Mouse (Mus musculus) inflammation-experienced regulatory T-cells, adult 6 months (primary cell): ENCODE results near the gene Mcur1. TPM values are rescaled to one million over a fixed set of nuclear protein-coding genes. Genes with fewer than 3 reads are reported as not detected.

Experiments used
- ATAC-seq: one replicate; pipeline ENCODE4 v1.8.0; 2017
- polyA plus RNA-seq, 3 experiments: library from polyadenylated mRNA; unstranded; fragments of 100-300 nt; shearing (Covaris generic); gene quantifications; one replicate each; pipeline ENCODE4 v1.2.1; 2017

Gene Mcur1
- 10 to 100 TPM in 2 of 3 experiments, 1 to 10 TPM in 1; 7.1 to 19.0 (median 17.0) TPM for polyA plus RNA-seq

DNA sequence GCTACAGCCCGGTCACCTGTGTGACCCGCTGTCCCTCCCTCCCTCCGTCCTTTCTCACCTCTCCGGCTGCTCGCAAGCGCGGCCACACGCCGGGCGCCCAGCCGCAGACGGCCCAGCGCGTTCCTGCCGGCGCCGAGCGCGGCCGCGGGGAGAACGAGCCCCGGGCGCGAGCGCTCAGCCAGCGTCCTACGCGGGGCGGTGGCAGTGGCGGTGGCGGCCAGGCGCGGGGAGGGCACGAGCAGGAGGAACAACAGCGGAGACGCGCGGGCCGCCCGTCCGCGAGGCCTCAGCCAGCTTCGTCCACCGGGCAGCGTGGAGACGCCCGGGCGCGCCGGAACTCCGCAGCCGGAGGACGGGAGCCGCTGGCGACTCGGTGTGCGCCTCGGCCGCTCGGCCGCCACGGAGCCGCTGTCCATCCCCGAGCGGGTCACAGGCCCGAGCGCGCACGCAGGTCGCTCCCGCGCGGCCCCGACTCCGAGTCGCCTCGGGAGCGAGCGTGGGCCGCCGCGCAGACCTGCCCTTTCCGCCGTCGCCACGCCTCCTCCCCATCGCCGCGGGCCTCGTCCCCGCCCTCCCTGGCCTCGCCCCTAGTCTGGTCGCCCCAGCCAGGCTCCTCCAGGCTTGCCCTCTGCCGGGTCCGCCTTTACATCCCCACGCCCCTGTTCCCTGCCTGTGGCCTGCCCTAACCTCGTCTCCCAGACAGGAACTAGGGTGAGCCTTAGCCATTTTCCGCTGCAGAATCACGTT is at the start of gene Mcur1:
Gene Mcur1 (minus strand): TSS at position 481 of the 747 bp plus-strand sequence.
- ATAC-seq, result peak; percentile 88

DNA sequence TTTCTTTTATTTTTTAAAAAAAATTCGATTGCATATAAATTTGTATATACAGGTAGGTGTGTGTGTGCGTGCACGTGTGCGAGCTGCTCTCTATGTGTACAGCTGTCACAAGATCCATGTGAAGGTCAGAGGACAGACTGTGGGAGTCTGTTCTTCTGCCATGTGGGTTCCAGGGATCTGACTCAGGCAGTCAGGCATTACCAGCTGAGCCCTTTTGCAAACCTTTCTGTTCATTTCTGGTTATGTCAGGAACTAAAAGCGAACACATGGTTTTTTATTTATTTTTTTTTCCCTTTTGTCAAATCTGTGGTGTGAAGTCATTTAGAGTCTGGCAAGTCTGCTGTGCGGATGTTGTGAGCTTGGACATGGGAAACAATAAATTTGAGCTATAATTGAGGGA is 48.9 kb upstream of the Mcur1 start:
- ATAC-seq, result no peak

GRCm38 (mm10) chr13:43603042-43603441 is 43.1 kb upstream of the Mcur1 start:
- ATAC-seq, result no peak

DNA sequence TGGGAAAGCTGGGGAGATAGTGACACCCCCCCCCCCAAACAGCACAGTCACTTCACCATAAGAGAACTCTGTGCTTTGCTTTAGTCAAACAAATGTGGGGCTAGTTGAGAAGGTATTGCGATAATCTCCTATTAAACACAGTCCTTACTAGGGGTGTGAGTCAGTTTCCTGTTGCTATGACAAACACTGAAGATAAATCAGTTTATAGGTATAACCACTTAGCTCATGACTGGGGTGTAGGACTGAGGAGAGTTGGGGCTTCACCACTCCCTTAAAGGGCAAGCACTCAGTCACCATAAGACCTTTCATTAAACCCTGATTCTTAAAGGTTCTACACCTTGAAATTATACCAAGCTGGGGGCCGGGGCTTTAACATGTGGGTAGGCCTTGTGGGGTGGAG is 42.4 kb upstream of the Mcur1 start:
- ATAC-seq, result no peak

GRCm38 (mm10) chr13:43600967-43601366 is 41.0 kb upstream of the Mcur1 start:
- ATAC-seq, result no peak

DNA sequence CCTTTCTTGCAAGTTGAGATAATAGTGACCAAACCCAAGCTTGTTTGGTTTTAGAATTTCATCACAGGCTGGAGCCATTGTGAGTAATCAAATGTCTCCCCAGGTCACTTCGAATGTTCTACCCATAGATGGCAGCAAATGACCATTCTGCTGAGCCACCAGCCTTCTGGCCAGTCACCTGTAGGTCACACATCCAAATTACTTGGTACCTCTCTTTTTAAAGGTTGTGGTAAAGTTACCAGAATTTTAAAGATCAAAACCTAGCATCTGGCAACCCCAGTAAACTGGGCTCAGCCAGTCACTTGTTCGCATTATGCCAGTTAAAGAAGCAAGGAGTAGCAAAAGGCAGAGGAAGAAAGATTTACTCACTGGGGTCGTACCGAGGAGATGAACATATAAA is 35.9 kb upstream of the Mcur1 start:
- no peak for ATAC-seq

DNA sequence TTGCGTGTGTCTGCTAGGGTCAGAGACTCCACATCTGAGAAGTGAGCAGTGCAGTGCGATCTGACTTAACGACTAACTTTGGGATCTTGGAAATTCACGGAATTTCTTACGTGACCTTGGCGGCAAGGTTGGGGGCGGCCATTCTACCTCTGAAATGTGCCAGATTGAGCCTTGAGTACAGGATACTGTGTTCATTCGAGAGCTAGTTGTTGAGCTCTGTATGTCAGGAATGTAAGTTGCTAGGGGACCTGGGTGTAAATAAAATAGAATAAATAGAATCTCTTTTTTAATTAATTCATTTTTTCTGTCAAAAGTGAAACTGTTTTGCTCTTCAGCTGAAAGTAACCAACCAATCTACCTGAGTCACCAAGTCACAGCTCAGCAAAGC is 32.7 kb upstream of the Mcur1 start:
- no peak for ATAC-seq

GRCm38 (mm10) chr13:43591828-43592680 is 32.1 kb upstream of the Mcur1 start:
- no peak for ATAC-seq

- ATAC-seq, result no peak
Measured at GRCm38 (mm10) chr13:43587844-43588840, 28.2 kb upstream of the Mcur1 start.

DNA sequence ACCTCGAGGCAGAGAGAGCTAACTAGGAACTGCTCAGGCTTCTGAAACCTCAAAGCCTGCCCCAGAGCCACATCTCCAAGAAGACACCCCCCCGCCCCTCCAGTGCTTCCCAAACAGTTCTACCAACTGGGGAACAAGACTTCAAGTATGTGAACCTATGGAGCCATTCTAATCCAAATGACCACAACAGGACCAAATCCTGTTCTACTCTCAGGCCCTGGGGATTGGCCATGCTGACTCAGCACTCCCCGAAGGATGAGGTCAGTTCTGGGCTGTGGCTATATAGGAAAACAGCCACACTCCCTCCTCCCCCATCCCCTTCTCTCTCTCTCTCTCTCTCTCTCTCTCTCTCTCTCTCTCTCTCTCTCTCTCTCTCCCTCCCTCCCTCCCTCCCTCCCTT is 27.0 kb upstream of the Mcur1 start:
- no peak for ATAC-seq

DNA sequence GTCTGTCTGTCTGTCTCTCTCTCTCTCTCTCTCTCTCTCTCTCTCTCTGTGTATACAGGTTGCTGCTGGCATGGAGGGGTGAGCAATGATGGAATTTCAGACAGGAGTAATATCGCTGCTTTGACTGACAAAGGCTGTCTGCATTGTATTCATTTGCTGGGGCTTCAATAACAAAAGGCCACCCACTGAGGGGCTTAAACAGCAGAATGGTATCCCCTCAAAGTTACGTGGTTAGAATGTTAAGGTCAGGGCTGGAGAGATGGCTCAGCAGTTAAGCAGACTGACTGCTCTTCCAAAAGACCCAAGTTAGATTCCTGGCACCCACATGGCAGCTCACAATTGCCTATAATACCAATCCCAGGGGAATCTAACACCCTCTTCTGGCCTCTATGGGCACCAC is 25.3 kb upstream of the Mcur1 start:
- no peak for ATAC-seq

GRCm38 (mm10) chr13:43583504-43583903 is 23.5 kb upstream of the Mcur1 start:
- no peak for ATAC-seq

GRCm38 (mm10) chr13:43582961-43583360 is 23.0 kb upstream of the Mcur1 start:
- no peak for ATAC-seq

- ATAC-seq, result no peak
Measured at GRCm38 (mm10) chr13:43580661-43581060, 20.7 kb upstream of the Mcur1 start.

GRCm38 (mm10) chr13:43579740-43580139 is 19.7 kb upstream of the Mcur1 start:
- peak; percentile 52 for ATAC-seq

DNA sequence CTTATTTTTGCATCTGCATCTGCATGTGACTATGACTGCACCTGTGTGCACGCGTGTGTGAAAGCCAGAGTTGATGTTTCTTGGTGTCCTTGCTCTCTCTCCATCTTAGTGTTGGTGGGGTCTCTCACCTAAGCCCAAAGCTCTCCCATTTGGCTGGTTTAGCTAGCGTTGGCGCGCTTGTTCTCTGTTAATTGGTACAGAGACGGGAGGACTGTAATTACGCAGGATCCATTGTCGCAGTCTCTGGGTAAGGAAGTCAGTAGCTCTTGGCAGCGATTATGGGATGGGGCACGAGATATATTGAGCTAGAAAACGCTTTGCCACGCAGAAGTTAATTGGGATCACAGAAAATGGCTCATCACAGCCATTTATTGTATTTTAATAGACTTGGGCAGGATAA is 17.8 kb upstream of the Mcur1 start:
- no peak for ATAC-seq

DNA sequence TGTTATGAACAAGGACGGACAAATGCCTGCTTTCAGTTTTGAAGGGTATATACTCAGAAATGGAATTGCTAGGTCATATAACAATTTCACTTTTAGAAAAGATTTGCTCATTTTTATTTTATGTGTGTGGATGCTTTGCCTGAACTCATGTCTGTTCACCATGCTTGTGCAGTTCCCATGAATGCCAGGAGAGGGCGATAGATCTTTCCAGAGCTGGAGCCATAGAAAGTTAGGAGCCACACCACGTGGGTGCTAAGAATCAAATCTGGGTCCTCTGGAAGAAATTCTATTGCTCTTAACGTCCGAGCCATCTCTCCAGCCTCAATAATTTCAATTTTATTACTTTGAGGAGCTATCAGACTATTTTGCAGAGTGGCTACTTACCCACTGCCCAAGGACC is 17.3 kb upstream of the Mcur1 start:
- no peak for ATAC-seq

DNA sequence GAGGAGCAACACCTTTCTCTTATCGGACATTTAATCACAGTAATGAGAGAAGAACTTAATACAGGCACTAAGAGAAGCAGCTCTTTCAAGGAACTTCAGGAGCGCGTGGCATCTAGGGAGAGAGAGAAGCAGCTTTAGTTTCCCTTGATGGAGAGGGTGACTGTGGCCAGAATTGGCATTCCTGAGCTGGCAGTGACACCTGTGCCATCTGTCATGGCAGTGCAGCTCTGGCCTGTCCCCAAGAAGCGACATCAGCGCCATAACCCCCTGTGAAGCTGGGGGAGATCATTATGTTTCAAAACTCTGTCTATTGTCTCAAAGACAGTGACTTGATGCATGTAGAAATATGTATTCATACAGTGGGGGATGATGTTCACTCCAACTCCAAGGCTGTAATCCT is 15.4 kb upstream of the Mcur1 start:
- no peak for ATAC-seq

- ATAC-seq, result no peak
Measured at GRCm38 (mm10) chr13:43573979-43574378, 14.0 kb upstream of the Mcur1 start.

GRCm38 (mm10) chr13:43567141-43567891 is 7.3 kb upstream of the Mcur1 start:
- no peak for ATAC-seq

DNA sequence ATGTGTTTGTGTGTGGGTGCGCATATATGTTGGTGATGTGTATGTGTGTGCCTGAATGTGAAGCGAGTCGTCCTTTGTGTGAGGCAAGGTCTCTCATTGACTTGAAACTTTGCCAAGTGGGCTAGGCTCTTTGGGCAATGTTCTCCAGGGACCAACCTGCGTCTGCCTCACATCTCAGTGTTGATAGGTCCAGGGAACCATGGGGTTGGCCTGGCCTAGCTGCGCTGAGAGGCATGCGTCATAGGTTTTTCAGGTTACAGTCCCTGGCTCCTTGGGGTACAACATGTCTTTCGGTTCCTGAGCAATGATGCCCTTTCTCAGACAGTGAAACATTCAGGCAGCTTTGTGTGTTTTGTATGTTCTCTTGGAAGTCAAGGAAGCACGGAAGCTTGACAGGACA is 6.2 kb upstream of the Mcur1 start:
- ATAC-seq, result no peak

DNA sequence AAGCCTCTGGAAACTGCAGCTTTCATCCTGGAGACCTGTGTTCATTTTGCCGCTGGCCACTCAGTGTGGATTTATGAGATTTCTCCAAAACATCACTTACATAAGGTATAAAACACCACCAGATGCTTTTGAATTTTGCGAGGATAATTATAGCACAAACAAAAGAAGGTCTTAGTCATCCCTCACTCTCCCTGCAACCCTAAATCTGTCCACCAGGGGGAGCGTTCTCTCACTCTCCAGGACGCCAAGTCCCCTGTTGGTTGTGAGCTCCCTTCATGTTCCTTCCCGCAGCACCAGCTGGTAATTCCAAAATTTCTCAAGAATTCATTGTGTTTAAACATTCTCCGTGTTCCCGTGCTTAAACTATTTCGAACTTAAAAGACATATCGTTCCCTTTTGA is 5.4 kb upstream of the Mcur1 start:
- peak; percentile 77 for ATAC-seq
